Mouse (Mus musculus): Measurements from ENCODE around the gene Chmp5. TPM values are rescaled to one million over a fixed set of nuclear protein-coding genes. Genes with fewer than 3 reads are reported as not detected.
"Not testable (repeated sequence)": the region's sequence is repeated elsewhere in the genome, so short reads cannot be mapped to it uniquely, and the experiment has no call there.

Chmp5 gene
- polyA plus RNA-seq, 1 experiment, result 109 TPM

- peaks cover 5% of the 10 kb centered on the region; the same call in 1 of the 2 replicates for H3K4me1 ChIP-seq (ENCODE audit: control insufficient read depth, insufficient read depth, insufficient read length, low read length)
These were observed 19.2 kb upstream of the Chmp5 start for GRCm38 (mm10) chr4:40929046-40929445.

GRCm38 (mm10) chr4:40933694-40934093, 14.5 kb upstream of the Chmp5 start:
- Histone ChIP-seq H3K4me1 (ENCODE audit: control insufficient read depth, insufficient read depth, insufficient read length, low read length) (peaks cover 5% of the 10 kb centered on the region; the same call in 1 of the 2 replicates), H3K4me3 (ENCODE audit: insufficient read depth, low read depth, low read length) (no peak overlapping the region), H3K27ac (replicated peaks; ENCODE audit: low read depth, low read length) (no peak overlapping the region)

More at GRCm38 (mm10) chr4:40929046-40929445, 19.2 kb upstream of the Chmp5 start:
- Histone ChIP-seq H3K4me3 (ENCODE audit: insufficient read depth, low read depth, low read length) (no peak overlapping the region), H3K27ac (replicated peaks; ENCODE audit: low read depth, low read length) (no peak overlapping the region)

GRCm38 (mm10) chr4:40934369-40934768, 13.8 kb upstream of the Chmp5 start:
- not testable (repeated sequence) for H3K4me1 ChIP-seq (ENCODE audit: control insufficient read depth, insufficient read depth, insufficient read length, low read length); H3K27ac ChIP-seq (replicated peaks; ENCODE audit: low read depth, low read length); H3K4me3 ChIP-seq (ENCODE audit: insufficient read depth, low read depth, low read length)

- H3K4me1 ChIP-seq (ENCODE audit: control insufficient read depth, insufficient read depth, insufficient read length, low read length), result no peaks in the 10 kb centered on the region
- H3K4me3 ChIP-seq (ENCODE audit: insufficient read depth, low read depth, low read length), result no peak overlapping the region
- H3K27ac ChIP-seq (replicated peaks; ENCODE audit: low read depth, low read length), result no peak overlapping the region
These were observed 11.9 kb upstream of the Chmp5 start for GRCm38 (mm10) chr4:40936175-40936839.

- H3K4me1 ChIP-seq (ENCODE audit: control insufficient read depth, insufficient read depth, insufficient read length, low read length), result no peaks in the 10 kb centered on the region
- H3K27ac ChIP-seq (replicated peaks; ENCODE audit: low read depth, low read length), result no peak overlapping the region
- no peak overlapping the region for H3K4me3 ChIP-seq (ENCODE audit: insufficient read depth, low read depth, low read length)
These were observed 9.4 kb upstream of the Chmp5 start for GRCm38 (mm10) chr4:40938793-40939192.

GRCm38 (mm10) chr4:40943651-40944050, 4.6 kb upstream of the Chmp5 start:
- H3K4me3 ChIP-seq (ENCODE audit: insufficient read depth, low read depth, low read length), result no peak overlapping the region
- H3K27ac ChIP-seq (replicated peaks; ENCODE audit: low read depth, low read length), result no peak overlapping the region
- peaks cover 8% of the 10 kb centered on the region; the same call in 1 of the 2 replicates for H3K4me1 ChIP-seq (ENCODE audit: control insufficient read depth, insufficient read depth, insufficient read length, low read length)

- peak overlapping the region; percentile 99; the same call in 1 of the 2 replicates for H3K4me3 ChIP-seq (ENCODE audit: insufficient read depth, low read depth, low read length)
- H3K4me1 ChIP-seq (ENCODE audit: control insufficient read depth, insufficient read depth, insufficient read length, low read length), result peaks cover 8% of the 10 kb centered on the region; the same call in 1 of the 2 replicates
- no peak overlapping the region for H3K27ac ChIP-seq (replicated peaks; ENCODE audit: low read depth, low read length)
These were observed 1.6 kb upstream of the Chmp5 start for GRCm38 (mm10) chr4:40946516-40947121.

- H3K27ac ChIP-seq (replicated peaks; ENCODE audit: low read depth, low read length), result peak overlapping the region; percentile 87
- peak overlapping the region; percentile 99 for H3K4me3 ChIP-seq (ENCODE audit: insufficient read depth, low read depth, low read length)
- H3K4me1 ChIP-seq (ENCODE audit: control insufficient read depth, insufficient read depth, insufficient read length, low read length), result peaks cover 8% of the 10 kb centered on the region; the same call in 1 of the 2 replicates
These were observed 545 bp upstream of the Chmp5 start for GRCm38 (mm10) chr4:40947565-40948159.

- Histone ChIP-seq H3K4me3 (ENCODE audit: insufficient read depth, low read depth, low read length) (no peak overlapping the region), H3K4me1 (ENCODE audit: control insufficient read depth, insufficient read depth, insufficient read length, low read length) (no peaks in the 10 kb centered on the region; the same call in 1 of the 2 replicates), H3K27ac (replicated peaks; ENCODE audit: low read depth, low read length) (no peak overlapping the region)
These were observed 5.3 kb downstream of the Chmp5 start for GRCm38 (mm10) chr4:40953521-40953920.

GRCm38 (mm10) chr4:40955942-40956341, 7.7 kb downstream of the Chmp5 start:
- Histone ChIP-seq H3K4me3 (ENCODE audit: insufficient read depth, low read depth, low read length) (no peak overlapping the region), H3K4me1 (ENCODE audit: control insufficient read depth, insufficient read depth, insufficient read length, low read length) (no peaks in the 10 kb centered on the region), H3K27ac (replicated peaks; ENCODE audit: low read depth, low read length) (no peak overlapping the region)

GRCm38 (mm10) chr4:40963536-40963935, 15.3 kb downstream of the Chmp5 start:
- Histone ChIP-seq H3K27ac (replicated peaks; ENCODE audit: low read depth, low read length) (no peak overlapping the region), H3K4me1 (ENCODE audit: control insufficient read depth, insufficient read depth, insufficient read length, low read length) (no peaks in the 10 kb centered on the region), H3K4me3 (ENCODE audit: insufficient read depth, low read depth, low read length) (no peak overlapping the region)

- 0 out of 2 replicates have a peak overlapping the region, but pooled peaks have one; percentile 98 for H3K27ac ChIP-seq (replicated peaks; ENCODE audit: low read depth, low read length)
- H3K4me3 ChIP-seq (ENCODE audit: insufficient read depth, low read depth, low read length), result no peak overlapping the region
- 0 out of 2 replicates have a peak, but pooled peaks cover 7% of the 10 kb centered on the region for H3K4me1 ChIP-seq (ENCODE audit: control insufficient read depth, insufficient read depth, insufficient read length, low read length)
These were observed 21.0 kb downstream of the Chmp5 start for GRCm38 (mm10) chr4:40969161-40969560.

- H3K4me3 ChIP-seq (ENCODE audit: insufficient read depth, low read depth, low read length), result peak overlapping the region; percentile 90
These were observed 21.8 kb downstream of the Chmp5 start for GRCm38 (mm10) chr4:40969781-40970591.

GRCm38 (mm10) chr4:40970592-40970841, 22.3 kb downstream of the Chmp5 start:
- Histone ChIP-seq H3K4me3 (ENCODE audit: insufficient read depth, low read depth, low read length) (peak overlapping the region; percentile 90), H3K27ac (replicated peaks; ENCODE audit: low read depth, low read length) (peak overlapping the region; percentile 98), H3K4me1 (ENCODE audit: control insufficient read depth, insufficient read depth, insufficient read length, low read length) (0 out of 2 replicates have a peak, but pooled peaks cover 7% of the 10 kb centered on the region)

More at GRCm38 (mm10) chr4:40969781-40970591, 21.8 kb downstream of the Chmp5 start:
- 0 out of 2 replicates have a peak, but pooled peaks cover 7% of the 10 kb centered on the region for H3K4me1 ChIP-seq (ENCODE audit: control insufficient read depth, insufficient read depth, insufficient read length, low read length)
- H3K27ac ChIP-seq (replicated peaks; ENCODE audit: low read depth, low read length), result peak overlapping the region; percentile 98
